Mouse (Mus musculus) fat pad, adult 2 months (tissue): ENCODE results near the gene Gxylt2.

Experiments used
- DNase-seq: peaks from one replicate; pipeline ENCODE4 v3.0.0-alpha.2; 2011; ENCODE audit warnings: low read depth, low spot score; ENCODE audit errors: extremely low read depth

Gxylt2 gene

GRCm38 (mm10) chr6:100845058-100845457 is 140.5 kb downstream of the Gxylt2 start:
- no peak for DNase-seq

DNA sequence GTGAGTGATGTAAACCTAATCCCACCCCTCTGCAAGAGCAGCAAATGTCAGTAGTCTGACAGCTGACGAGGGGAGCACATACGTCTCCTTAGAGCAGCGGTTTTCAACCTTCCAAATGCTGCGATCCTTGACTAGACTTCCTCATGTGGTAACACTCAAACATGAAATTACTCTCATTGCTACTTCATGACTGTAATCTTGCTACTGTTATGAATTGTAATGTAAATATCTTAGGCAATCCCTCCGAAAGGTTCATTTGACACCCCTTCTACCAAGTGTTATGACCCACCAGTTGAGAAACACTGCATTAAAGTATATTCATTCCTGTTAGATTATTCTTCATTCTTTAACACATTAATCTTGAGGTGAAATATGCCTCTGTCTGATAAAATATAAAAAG is 142.7 kb downstream of the Gxylt2 start:
- DNase-seq = no peak

DNA sequence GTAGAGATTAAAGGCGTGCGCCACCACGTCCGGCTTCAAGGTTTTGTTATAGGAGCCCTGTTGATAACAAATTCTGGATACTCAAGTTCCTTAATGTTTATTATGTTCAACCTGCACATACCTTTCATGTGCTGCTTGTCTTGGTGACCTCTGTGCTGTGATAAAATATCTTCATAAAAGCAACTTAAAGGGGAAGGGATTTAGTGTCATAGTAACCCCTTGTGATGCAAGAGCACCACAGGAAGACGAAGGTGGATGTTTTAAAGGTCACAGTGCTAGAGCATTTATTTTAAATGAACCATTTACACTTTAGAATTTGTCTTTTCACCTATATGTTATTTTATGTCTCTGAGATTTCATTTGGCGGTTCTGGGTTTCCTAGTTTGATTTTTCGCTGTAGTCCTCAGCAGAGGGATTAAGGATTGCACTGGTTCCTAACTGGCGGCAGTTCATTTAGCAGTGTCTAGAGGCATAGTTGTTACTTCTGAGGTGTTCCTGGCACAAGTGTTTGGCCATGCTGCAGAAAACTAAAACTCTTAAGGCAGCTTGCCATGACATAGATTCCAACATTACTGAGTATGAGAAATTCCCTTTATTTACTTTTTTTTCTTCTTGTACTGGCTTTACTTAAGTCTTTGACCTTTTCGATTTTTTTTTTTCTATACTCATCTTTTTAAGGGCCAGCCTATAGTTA is 144.3 kb downstream of the Gxylt2 start:
- DNase-seq = peak; percentile 46

DNA sequence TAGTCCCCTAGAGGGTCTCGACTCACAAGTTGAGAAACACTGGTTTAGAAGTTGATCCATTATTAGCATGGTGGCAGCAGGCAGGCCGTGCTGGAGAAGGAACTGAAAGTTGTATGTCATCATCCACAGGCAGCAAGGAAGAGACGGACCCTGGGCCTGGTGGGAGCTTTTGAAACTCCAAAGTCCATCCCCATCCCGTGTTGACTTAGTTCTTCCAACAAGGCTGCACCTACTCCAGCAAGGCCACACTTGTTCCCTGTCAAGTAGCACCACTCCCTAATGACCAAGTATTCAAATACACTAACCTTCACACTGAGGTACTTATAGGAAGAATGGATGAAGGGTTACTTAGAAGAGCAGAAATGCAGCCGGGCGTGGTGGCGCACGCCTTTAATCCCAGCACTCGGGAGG is 146.1 kb downstream of the Gxylt2 start:
- no peak for DNase-seq

DNA sequence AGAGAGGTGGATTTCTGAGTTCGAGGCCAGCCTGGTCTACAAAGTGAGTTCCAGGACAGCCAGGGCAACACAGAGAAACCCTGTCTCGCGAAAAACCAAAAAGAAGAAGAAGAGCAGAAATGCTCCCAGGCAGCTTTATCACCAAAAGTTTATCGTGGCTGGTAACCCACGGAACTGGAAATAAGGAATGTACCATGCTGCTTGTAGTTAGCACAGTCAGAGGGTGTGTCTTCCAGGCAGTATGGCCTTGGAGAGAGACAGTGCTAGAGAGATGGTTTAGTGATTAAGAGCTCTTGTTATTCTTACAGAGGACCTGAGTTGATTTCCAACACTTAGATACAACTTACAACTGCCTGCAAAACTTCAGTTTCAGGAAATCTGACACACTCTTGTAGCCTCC is 146.5 kb downstream of the Gxylt2 start:
- DNase-seq = no peak
